Comparison of ENCODE assay signal across 20 mouse cellular contexts in genomic region chr2:60705426-60705825, GRCm38 (mm10). TPM values are rescaled to one million over a fixed set of nuclear protein-coding genes. Genes with fewer than 3 reads are reported as not detected.
DNase-seq lines count a peak whose midpoint lies in the region; ATAC-seq and TF ChIP-seq lines count a peak whose summit lies in the region.
"Had no signal": no experiment of that assay in that cellular context is flagged by ENCODE, and none has a peak within 500 bp of the region (broad histone marks: within the 10 kb centered on the region; RNA-seq: fewer than 3 reads in every experiment).

No protein-coding gene starts in this region.

- DNase-seq in kidney, adult 11 months, result peak; percentile 62
- DNase-seq in kidney, adult 2 months, result peak; percentile 83
- DNase-seq in kidney, postnatal 14 days, result peak; percentile 62
- DNase-seq in adipocyte (ENCODE audit: low spot score), result no peak
- DNase-seq in layer of hippocampus, postnatal 10 days (ENCODE audit: low spot score in 2 of 2), result no peak
- DNase-seq in midbrain, postnatal 0 days (ENCODE audit: low spot score), result no peak
- DNase-seq: adrenal gland, adult 8-10 months; adrenal gland, postnatal 36 days; cerebellum, adult 2 months; cerebellum, postnatal 14 days; embryo, embryonic 11 days; gastrocnemius, postnatal 14 days; heart, postnatal 36 days had no signal

- ATAC-seq in kidney, embryonic 15.5 days (replicated peaks; ENCODE audit: low FRiP score), result peak; percentile 54
- ATAC-seq in midbrain, postnatal 0 days (ENCODE audit: low FRiP score), result no peak
- ATAC-seq: forebrain, embryonic 14.5 days; hindbrain, embryonic 16.5 days had no signal

- peaks cover 26% of the 10 kb centered on the region for H3K4me1 ChIP-seq in kidney, adult 2 months (ENCODE audit: control insufficient read depth, insufficient read depth, low read length)
- H3K4me1 ChIP-seq in kidney, embryonic 15.5 days, result peaks cover 12% of the 10 kb centered on the region; the same call in 1 of the 2 replicates
- H3K4me1 ChIP-seq in midbrain, postnatal 0 days (ENCODE audit: insufficient read depth, low read length), result no peaks in the 10 kb centered on the region
- H3K4me1 ChIP-seq: embryonic facial prominence, embryonic 15.5 days had no signal

- H3K27ac ChIP-seq in kidney, adult 2 months (ENCODE audit: insufficient read depth, low read depth, low read length), result peak overlapping the region; percentile 44
- peak overlapping the region; percentile 66 for H3K27ac ChIP-seq in kidney, embryonic 15.5 days
- no peak overlapping the region for H3K27ac ChIP-seq in midbrain, postnatal 0 days (ENCODE audit: low read depth, low read length)
- H3K27ac ChIP-seq: embryonic facial prominence, embryonic 15.5 days; forebrain, embryonic 10.5 days; heart, embryonic 13.5 days had no signal

- peak; percentile 17 for TF ChIP-seq POLR2A in kidney, adult 2 months (IDR thresholded peaks at IDR 0.05; ENCODE audit: low read depth, low read length)

- no peaks in the 10 kb centered on the region for H3K27me3 ChIP-seq in kidney, adult 2 months (replicated peaks; ENCODE audit: control insufficient read depth, insufficient read depth, low read length)
- H3K27me3 ChIP-seq in kidney, embryonic 15.5 days, result no peaks in the 10 kb centered on the region
- H3K27me3 ChIP-seq in midbrain, postnatal 0 days (ENCODE audit: insufficient read depth, low read length), result no peaks in the 10 kb centered on the region
- H3K27me3 ChIP-seq: embryonic facial prominence, embryonic 15.5 days; heart, embryonic 13.5 days had no signal

- no peak for TF ChIP-seq CTCF in kidney, adult 2 months (conservative IDR thresholded peaks at IDR 0.05; ENCODE audit: insufficient read depth, insufficient read length, low read depth, low read length)
- TF ChIP-seq CTCF in midbrain, postnatal 0 days (IDR thresholded peaks at IDR 0.05), result no peak

- peak overlapping the region; percentile 61 for H3K4me3 ChIP-seq in kidney, adult 2 months (ENCODE audit: insufficient read depth, low read depth, low read length)
- H3K4me3 ChIP-seq in kidney, embryonic 15.5 days (replicated peaks), result peak overlapping the region; percentile 14
- no peak overlapping the region for H3K4me3 ChIP-seq in midbrain, postnatal 0 days (ENCODE audit: low read depth, low read length)
- H3K4me3 ChIP-seq: embryonic facial prominence, embryonic 15.5 days; erythroblast, embryonic 14.5 days; forebrain, embryonic 10.5 days; heart, embryonic 13.5 days had no signal

- 34% methylated on average over 8 of the region's 8 CpGs for WGBS in kidney, adult 2 months
- WGBS in kidney, embryonic 15.5 days, result 77% methylated on average over 8 of the region's 8 CpGs
- 91% methylated on average over 8 of the region's 8 CpGs for WGBS in midbrain, postnatal 0 days

- no peak overlapping the region for H3K9ac ChIP-seq in kidney, embryonic 15.5 days
- H3K9ac ChIP-seq in midbrain, postnatal 0 days (replicated peaks; ENCODE audit: low read length, poor library complexity, severe bottlenecking), result no peak overlapping the region
- H3K9ac ChIP-seq: embryonic facial prominence, embryonic 15.5 days; heart, embryonic 13.5 days had no signal

- H3K4me2 ChIP-seq in kidney, embryonic 15.5 days, result 0 out of 2 replicates have a peak overlapping the region, but pooled peaks have one; percentile 14
- H3K4me2 ChIP-seq in midbrain, postnatal 0 days (ENCODE audit: low read depth, low read length, poor library complexity, severe bottlenecking), result no peak overlapping the region
- H3K4me2 ChIP-seq: embryonic facial prominence, embryonic 15.5 days; heart, embryonic 13.5 days had no signal

- no peaks in the 10 kb centered on the region for H3K9me3 ChIP-seq in kidney, embryonic 15.5 days (replicated peaks)
- H3K9me3 ChIP-seq in midbrain, postnatal 0 days (ENCODE audit: low read length), result no peaks in the 10 kb centered on the region
- H3K9me3 ChIP-seq: embryonic facial prominence, embryonic 15.5 days; forebrain, embryonic 10.5 days; heart, embryonic 13.5 days had no signal

- H3K36me3 ChIP-seq in kidney, adult 2 months (ENCODE audit: control insufficient read depth, insufficient read depth, low read length), result no peaks in the 10 kb centered on the region
- no peaks in the 10 kb centered on the region for H3K36me3 ChIP-seq in kidney, embryonic 15.5 days
- H3K36me3 ChIP-seq in midbrain, postnatal 0 days (ENCODE audit: insufficient read depth, low read length), result no peaks in the 10 kb centered on the region
- H3K36me3 ChIP-seq: embryonic facial prominence, embryonic 15.5 days; forebrain, embryonic 10.5 days; heart, embryonic 13.5 days had no signal

RNA-seq across cellular contexts. Expression of gene Itgb6, which starts 17.0 kb away (rescaled TPM):
- polyA plus RNA-seq in kidney, adult 2 months (2012; rRNA removed), result 55.8 and 74.0 TPM in 2 replicates
- 16.2 and 16.9 TPM in 2 replicates for polyA plus RNA-seq in kidney, embryonic 15.5 days (2015; fragmentation: Nextera tagmentation; extraction: Ambion mirVana)
- under 1 TPM in 1 of 2 experiments, not detected in 1; 0.82 TPM for total RNA-seq in layer of hippocampus, postnatal 10 days (2021)
- total RNA-seq in midbrain, postnatal 0 days (2014; rRNA removed), result 0.14 and 0.22 TPM in 2 replicates
- 0.04 and 0.33 TPM in 2 replicates for polyA plus RNA-seq in midbrain, postnatal 0 days (2015; fragmentation: Nextera tagmentation; extraction: Ambion mirVana)
- total RNA-seq: adrenal gland, adult 8-10 months; adrenal gland, postnatal 36 days had no signal
- polyA plus RNA-seq: erythroblast, embryonic 14.5 days had no signal

Comparison
In these comparisons a context has a peak if more than half of its experiments do, and no peak if none do; other contexts are left out.
1. DNase-seq: peak in kidney, adult 11 months (single experiment), kidney, adult 2 months (single experiment) and kidney, postnatal 14 days (single experiment); none in adipocyte (single experiment), layer of hippocampus, postnatal 10 days (0 of 2) and midbrain, postnatal 0 days (single experiment).
2. RNA of gene Itgb6, which starts 17.0 kb away (polyA plus RNA-seq): 55.8 to 74.0 TPM in kidney, adult 2 months and 16.2 to 16.9 TPM in kidney, embryonic 15.5 days; 0.04 to 0.33 TPM in midbrain, postnatal 0 days; every median in the first group is over 10 times any median in the second.